Mouse (Mus musculus) E14TG2a.4 (cell line): ENCODE data around the gene Bcl9l.

Source experiments
- CTCF ChIP-seq: conservative IDR thresholded peaks from 2 replicates; pipeline ENCODE4 v1.5.1; 2014; ENCODE audit warnings: low read length
- POU5F1 ChIP-seq: IDR thresholded peaks from 2 replicates; pipeline ENCODE4 v1.6.1; 2014; ENCODE audit warnings: low read length, borderline replicate concordance

DNA sequence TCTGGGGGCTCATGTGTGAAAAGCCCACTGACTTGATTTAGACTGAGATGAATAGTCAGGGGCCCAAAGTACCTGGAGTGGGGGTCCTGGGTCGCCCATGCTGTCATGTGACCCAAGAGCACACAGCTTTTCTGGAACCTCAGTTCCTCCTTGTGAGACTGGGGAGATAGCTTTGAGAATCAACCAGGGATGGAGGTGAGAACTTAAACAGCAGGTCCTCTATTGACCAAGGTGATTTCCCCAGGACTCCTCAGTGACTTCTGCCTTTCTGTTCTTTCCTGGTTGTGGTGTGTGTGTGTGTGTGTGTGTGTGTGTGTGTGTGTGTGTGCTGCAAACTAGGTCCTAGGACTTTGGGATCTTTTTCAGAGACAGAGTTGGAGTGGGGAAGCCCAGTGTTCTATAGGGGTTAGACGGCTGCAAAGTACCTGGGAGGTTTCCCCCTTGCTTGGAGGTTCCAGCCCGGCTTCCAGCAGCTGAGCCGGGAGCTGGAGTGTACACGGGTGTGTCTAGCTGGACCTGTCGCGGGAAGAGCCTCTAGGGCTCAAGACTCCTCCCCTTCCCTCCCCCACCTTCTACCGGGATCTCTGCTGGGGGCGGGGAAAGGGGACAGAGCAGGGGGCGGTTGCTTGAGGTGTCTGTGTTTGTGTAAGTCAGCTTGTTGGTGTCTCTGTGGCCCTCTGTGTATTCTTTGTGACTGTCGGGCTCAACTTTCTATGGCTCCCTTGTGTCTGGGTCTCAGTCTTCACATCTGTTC lies 15.2 kb downstream of the Bcl9l start:
- no peak for TF ChIP-seq CTCF
- TF ChIP-seq POU5F1 = no peak
